Mouse (Mus musculus) hindbrain, embryonic 13.5 days (tissue): ENCODE data around the gene Gdf3. TPM values are rescaled to one million over a fixed set of nuclear protein-coding genes. Genes with fewer than 3 reads are reported as not detected.
"Not testable (repeated sequence)": the region's sequence is repeated elsewhere in the genome, so short reads cannot be mapped to it uniquely, and the experiment has no call there.

Source experiments
- ATAC-seq: fragments of 200-750 bp; cut with Nextera tagmentation; 2 replicates; pipeline ENCODE4 v1.8.0; 2017; ENCODE audit warnings: moderate TSS enrichment; ENCODE audit not compliant: low FRiP score
- H3K27ac ChIP-seq: fragments of 300-500 bp; sonication (generic); 2 replicates; pipeline ENCODE4 v1.5.1; 2015; ENCODE audit warnings: inconsistent platforms, mild to moderate bottlenecking, moderate library complexity
- H3K27me3 ChIP-seq: fragments of 300-500 bp; sonication (generic); 2 replicates; pipeline ENCODE4 v1.6.1; 2015; ENCODE audit warnings: mild to moderate bottlenecking, inconsistent platforms
- H3K36me3 ChIP-seq: fragments of 300-500 bp; sonication (generic); 2 replicates; pipeline ENCODE4 v1.6.1; 2015; ENCODE audit warnings: mild to moderate bottlenecking, inconsistent platforms
- H3K4me1 ChIP-seq: fragments of 300-500 bp; sonication (generic); replicated peaks from 2 replicates; pipeline ENCODE4 v1.6.1; 2015; ENCODE audit warnings: inconsistent platforms
- H3K4me2 ChIP-seq: fragments of 300-500 bp; sonication (generic); 2 replicates; pipeline ENCODE4 v1.6.1; 2015; ENCODE audit warnings: inconsistent platforms, mild to moderate bottlenecking, moderate library complexity
- H3K4me3 ChIP-seq: fragments of 300-500 bp; sonication (generic); 2 replicates; pipeline ENCODE4 v1.5.1; 2015; ENCODE audit warnings: mild to moderate bottlenecking, inconsistent platforms
- H3K9ac ChIP-seq: fragments of 300-500 bp; sonication (generic); 2 replicates; pipeline ENCODE4 v1.6.1; 2015; ENCODE audit warnings: mild to moderate bottlenecking, inconsistent platforms
- H3K9me3 ChIP-seq: fragments of 300-500 bp; sonication (generic); 2 replicates; pipeline ENCODE4 v1.6.1; 2016; ENCODE audit warnings: inconsistent platforms
- WGBS: fragments of 180-500 bp; shearing (Covaris S2); methylation state at CpG from one replicate; pipeline ENCODE4 v1.1.7; 2015; 5-methylcytosine and 5-hydroxymethylcytosine counted together
- polyA plus RNA-seq: library from polyadenylated mRNA; unstranded; fragments of >200 nt; fragmentation: Nextera tagmentation; extraction: Ambion mirVana; gene quantifications from 2 replicates; pipeline ENCODE4 v1.2.1, GENCODE M21; 2015

Gene Gdf3
- 0.08 TPM in 1 of 2 replicates, not detected in the other for polyA plus RNA-seq

DNA sequence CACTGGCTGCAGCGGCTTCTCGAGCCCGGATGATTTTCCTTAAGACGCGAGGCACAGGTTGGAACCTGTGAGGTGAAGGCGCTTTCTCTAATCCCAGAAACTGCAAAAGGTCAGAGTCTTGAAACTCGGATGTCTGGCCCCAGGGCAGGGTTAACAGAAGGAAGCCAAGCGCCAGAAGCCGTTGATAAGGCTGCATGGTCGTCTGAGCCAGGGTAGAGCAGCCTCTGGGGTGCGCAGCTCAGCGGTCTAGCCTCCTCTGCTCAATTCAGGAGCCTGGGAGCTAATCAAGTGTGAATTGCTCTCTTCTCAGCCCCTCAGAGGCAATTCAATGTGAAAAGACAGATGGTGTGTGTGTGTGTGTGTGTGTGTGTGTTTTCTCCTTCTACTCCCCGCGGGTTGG is at the start of gene Gdf3:
Gene Gdf3 (minus strand): TSS at position 317 of the 400 bp plus-strand sequence.
- WGBS: 64% methylated on average over 14 of the region's 14 CpGs

DNA sequence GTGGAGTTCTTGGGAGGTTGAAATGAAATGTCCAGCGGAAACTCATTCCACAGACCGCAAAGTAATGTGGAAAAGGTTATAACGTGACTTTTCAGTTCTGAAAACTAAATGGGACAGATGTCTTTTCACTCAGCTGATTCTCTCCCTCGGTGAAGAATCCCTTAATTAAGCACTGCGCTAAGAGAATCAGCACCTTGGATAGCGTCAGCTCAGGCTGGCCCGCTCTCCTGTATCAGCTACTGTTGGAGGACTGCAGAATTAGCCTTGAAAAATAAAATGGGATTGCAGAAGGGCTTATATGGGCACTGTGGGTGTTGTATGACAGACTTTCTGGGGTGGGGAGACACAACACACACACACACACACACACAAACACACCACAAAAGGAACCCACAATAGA is 49.7 kb upstream of the Gdf3 start:
- Histone ChIP-seq H3K9me3 (no peaks in the 10 kb centered on the region), H3K36me3 (no peaks in the 10 kb centered on the region), H3K27ac (no peak overlapping the region), H3K9ac (no peak overlapping the region), H3K4me1 (0 out of 2 replicates have a peak, but pooled peaks cover 7% of the 10 kb centered on the region), H3K4me3 (no peak overlapping the region), H3K27me3 (peaks cover 29% of the 10 kb centered on the region), H3K4me2 (no peak overlapping the region)
- WGBS: 23% methylated on average over 7 of the region's 7 CpGs
- no peak for ATAC-seq

More for the DNA sequence above, at the start of gene Gdf3:
- Histone ChIP-seq H3K4me1 (peaks cover 3% of the 10 kb centered on the region; the same call in 1 of the 2 replicates), H3K4me3 (no peak within 1 kb of the TSS), H3K36me3 (no peaks in the 10 kb centered on the region), H3K4me2 (no peak within 1 kb of the TSS), H3K9ac (no peak within 1 kb of the TSS), H3K9me3 (no peaks in the 10 kb centered on the region), H3K27ac (no peak within 1 kb of the TSS), H3K27me3 (no peaks in the 10 kb centered on the region)
- ATAC-seq: no peak

DNA sequence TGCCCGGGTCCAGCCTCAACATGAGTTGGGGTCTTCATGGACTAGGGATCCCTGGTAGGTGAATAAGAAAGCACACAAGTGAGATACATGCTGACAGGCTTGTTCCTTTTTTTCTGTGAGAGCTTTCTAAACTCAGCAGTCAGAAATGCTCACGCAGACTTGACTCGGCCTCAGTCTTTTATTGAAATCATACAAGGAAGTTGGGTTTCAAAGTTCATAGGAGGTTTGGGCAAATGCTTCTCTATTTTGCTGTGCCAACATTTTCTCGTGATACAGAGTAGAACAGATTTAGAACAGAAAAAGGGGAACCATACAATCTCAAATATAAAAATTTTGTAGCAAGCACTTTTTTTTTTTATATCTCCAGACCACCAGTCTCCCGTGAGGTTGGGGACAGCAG is 47.7 kb upstream of the Gdf3 start:
- peaks cover 13% of the 10 kb centered on the region; the same call in 1 of the 2 replicates for H3K27me3 ChIP-seq
- H3K9me3 ChIP-seq: no peaks in the 10 kb centered on the region
- no peak overlapping the region for H3K9ac ChIP-seq
- no peak for ATAC-seq
- no peak overlapping the region for H3K4me2 ChIP-seq
- no peaks in the 10 kb centered on the region for H3K36me3 ChIP-seq
- 0 out of 2 replicates have a peak, but pooled peaks cover under 1% of the 10 kb centered on the region for H3K4me1 ChIP-seq
- H3K27ac ChIP-seq: no peak overlapping the region
- WGBS: 83% methylated on average over 5 of the region's 5 CpGs
- H3K4me3 ChIP-seq: no peak overlapping the region

DNA sequence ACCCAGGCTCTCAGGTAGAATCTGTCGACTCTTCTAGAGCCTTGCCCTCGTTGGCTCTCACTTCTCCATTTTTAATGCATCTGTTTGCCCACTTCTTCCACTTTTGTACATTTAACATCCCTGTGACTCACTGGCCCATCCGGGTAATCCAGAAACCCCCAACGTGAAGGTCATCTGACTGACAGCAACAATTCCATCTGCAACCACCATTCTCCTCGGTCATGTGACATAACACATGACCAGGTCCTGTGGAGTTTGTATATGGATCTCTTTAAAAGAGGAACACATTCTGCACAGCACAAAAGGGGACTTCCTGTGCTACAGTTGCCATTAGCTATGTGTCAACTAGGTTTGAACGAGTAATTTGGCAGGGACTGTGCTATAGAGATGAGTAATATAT is 44.4 kb upstream of the Gdf3 start:
- WGBS: 84% methylated on average over 6 of the region's 6 CpGs
- Histone ChIP-seq H3K4me1 (no peaks in the 10 kb centered on the region), H3K4me3 (no peak overlapping the region), H3K9ac (no peak overlapping the region), H3K27me3 (no peaks in the 10 kb centered on the region), H3K4me2 (no peak overlapping the region), H3K27ac (no peak overlapping the region), H3K9me3 (no peaks in the 10 kb centered on the region), H3K36me3 (no peaks in the 10 kb centered on the region)
- no peak for ATAC-seq

DNA sequence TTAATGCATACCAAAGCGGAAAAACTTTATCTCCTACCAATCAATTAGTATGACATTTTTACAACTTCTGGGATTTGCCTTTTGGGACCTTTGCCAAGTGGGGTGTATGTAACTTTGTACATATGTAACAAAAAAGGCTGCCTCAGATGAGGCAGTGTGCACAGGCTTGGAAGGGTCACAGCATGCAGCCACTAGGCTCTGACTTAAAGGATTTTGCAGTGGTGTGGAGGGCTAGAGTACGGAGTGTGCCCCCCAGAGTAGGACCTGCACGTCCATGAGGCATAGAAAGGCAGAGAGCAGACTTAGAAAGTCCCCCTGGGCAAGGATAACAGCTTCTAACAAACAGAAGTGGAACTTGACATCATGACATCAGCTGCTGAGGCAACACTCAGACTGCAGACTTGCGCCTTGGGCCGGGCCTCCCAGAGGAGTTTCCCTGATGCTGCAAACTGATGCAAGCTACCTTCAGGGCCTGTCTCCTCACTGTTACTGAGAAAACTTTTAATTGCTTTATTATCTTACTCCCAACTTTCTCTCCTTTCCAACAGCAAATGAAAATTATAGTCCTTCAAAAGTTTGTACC is 40.6 kb upstream of the Gdf3 start:
- H3K9ac ChIP-seq: no peak overlapping the region
- H3K27me3 ChIP-seq: no peaks in the 10 kb centered on the region
- no peak for ATAC-seq
- H3K4me3 ChIP-seq: no peak overlapping the region
- H3K9me3 ChIP-seq: no peaks in the 10 kb centered on the region
- no peak overlapping the region for H3K4me2 ChIP-seq
- 79% methylated on average over 5 of the region's 5 CpGs for WGBS
- no peaks in the 10 kb centered on the region for H3K36me3 ChIP-seq
- no peak overlapping the region for H3K27ac ChIP-seq
- H3K4me1 ChIP-seq: no peaks in the 10 kb centered on the region

DNA sequence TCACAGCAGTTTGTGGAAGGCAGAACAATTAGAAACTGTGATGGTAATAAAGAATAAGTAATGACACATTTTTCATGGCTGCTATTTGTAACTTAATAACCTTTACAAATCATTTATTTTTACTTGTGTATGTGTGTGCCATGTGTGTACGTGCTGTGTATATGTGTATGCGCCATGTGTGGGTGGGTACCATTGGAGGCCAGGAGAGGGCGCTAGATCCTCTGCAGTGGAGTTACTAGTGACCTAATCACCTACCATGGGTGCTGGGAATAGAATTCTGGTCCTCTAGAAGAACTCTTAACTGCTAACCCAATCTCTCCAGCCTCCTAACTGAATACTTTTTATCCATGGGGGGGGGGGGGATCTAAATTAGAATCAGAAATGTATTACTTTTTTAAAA is 40.0 kb upstream of the Gdf3 start:
- WGBS: 83% methylated on average over 3 of the region's 3 CpGs
- H3K9me3 ChIP-seq: no peaks in the 10 kb centered on the region
- no peaks in the 10 kb centered on the region for H3K27me3 ChIP-seq
- no peaks in the 10 kb centered on the region for H3K4me1 ChIP-seq
- H3K27ac ChIP-seq: no peak overlapping the region
- no peak overlapping the region for H3K4me2 ChIP-seq
- no peak overlapping the region for H3K4me3 ChIP-seq
- no peaks in the 10 kb centered on the region for H3K36me3 ChIP-seq
- no peak overlapping the region for H3K9ac ChIP-seq
- ATAC-seq: no peak

DNA sequence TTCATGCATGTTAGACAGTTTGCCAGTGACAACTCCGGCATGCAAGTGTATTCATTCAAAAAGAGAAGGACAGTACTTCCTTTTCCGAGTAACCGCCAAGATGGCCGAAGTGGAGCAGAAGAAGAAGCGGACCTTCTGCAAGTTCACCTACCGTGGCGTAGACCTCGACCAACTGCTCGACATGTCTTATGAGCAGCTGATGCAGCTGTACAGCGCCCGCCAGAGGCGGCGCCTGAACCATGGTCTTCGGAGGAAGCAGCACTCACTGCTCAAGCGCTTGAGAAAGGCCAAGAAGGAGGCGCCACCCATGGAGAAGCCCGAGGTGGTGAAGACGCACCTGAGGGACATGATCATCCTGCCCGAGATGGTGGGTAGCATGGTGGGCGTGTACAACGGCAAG is 34.3 kb upstream of the Gdf3 start:
- not testable (repeated sequence) for H3K4me2 ChIP-seq, H3K36me3 ChIP-seq, H3K27me3 ChIP-seq, H3K27ac ChIP-seq, ATAC-seq, H3K9ac ChIP-seq, H3K4me1 ChIP-seq, H3K4me3 ChIP-seq, H3K9me3 ChIP-seq
- 91% methylated on average over 21 of the region's 21 CpGs for WGBS

DNA sequence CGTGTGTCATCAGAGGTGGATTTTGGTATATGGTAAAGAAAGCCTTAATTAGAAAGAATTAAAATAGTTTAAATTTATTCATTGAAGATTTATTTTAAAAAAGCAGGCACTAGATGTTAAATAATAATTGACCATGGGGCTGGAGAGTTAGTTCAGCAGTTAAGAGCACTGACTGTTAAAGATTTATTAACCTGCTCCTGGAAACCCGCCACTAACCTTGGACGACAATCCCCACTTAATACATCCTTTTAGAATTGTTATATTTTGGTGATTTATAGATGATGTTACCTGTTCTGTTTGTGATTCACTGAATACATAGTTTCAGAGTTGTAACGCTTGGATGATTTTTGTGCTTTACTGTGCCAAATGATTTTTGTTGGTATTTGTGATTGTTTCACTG is 27.7 kb upstream of the Gdf3 start:
- not testable (repeated sequence) for H3K9me3 ChIP-seq, H3K4me2 ChIP-seq, H3K4me3 ChIP-seq, H3K27me3 ChIP-seq, H3K27ac ChIP-seq, H3K36me3 ChIP-seq, H3K9ac ChIP-seq, ATAC-seq, H3K4me1 ChIP-seq
- WGBS: 91% methylated on average over 4 of the region's 4 CpGs

DNA sequence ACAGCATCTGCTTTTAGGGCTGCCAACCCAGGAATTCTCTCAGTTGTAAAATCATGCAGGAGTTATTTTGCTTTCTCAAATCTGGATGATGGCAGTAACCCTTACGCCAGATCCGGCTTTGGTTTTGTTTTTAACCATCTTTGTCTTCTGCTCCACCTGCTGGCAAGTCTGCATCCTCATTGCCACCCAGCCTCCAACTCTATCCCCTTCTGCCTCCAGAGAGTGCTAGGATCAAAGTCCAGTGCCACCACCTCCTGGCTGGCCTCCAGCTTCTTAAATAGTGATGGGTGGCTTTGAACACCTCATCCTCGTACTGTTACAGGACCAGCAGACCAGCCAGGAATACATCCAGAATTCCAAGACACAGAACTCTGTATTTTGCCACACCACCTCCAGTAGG is 26.8 kb upstream of the Gdf3 start:
- H3K9me3 ChIP-seq: no peaks in the 10 kb centered on the region
- WGBS: 84% methylated on average over 3 of the region's 3 CpGs
- H3K9ac ChIP-seq: no peak overlapping the region
- H3K4me3 ChIP-seq: no peak overlapping the region
- H3K4me1 ChIP-seq: no peaks in the 10 kb centered on the region
- no peak for ATAC-seq
- no peaks in the 10 kb centered on the region for H3K27me3 ChIP-seq
- H3K4me2 ChIP-seq: no peak overlapping the region
- H3K27ac ChIP-seq: no peak overlapping the region
- H3K36me3 ChIP-seq: no peaks in the 10 kb centered on the region

DNA sequence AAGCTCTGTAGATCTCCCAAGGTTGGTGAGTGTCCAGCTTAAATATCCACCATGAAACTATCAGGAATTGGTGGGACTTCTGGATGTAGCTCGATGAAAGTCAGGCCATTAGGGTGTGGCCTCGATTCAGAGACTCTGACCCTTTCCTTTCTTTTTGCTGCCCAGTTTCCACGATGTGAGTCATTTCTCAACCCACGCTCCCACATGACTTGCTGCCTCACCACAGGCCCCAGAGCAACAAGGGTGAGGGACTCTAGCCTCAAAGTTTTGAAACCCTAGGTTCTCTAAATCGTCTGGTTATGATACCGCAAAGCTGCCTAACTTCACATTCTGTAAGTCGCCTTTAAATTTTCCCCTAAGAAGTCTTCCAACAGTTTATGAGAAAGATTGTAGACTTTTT is 25.4 kb upstream of the Gdf3 start:
- Histone ChIP-seq H3K27me3 (no peaks in the 10 kb centered on the region), H3K27ac (no peak overlapping the region), H3K36me3 (no peaks in the 10 kb centered on the region), H3K4me3 (no peak overlapping the region), H3K4me2 (no peak overlapping the region), H3K4me1 (no peaks in the 10 kb centered on the region), H3K9ac (no peak overlapping the region), H3K9me3 (no peaks in the 10 kb centered on the region)
- 88% methylated on average over 7 of the region's 7 CpGs for WGBS
- ATAC-seq: no peak

DNA sequence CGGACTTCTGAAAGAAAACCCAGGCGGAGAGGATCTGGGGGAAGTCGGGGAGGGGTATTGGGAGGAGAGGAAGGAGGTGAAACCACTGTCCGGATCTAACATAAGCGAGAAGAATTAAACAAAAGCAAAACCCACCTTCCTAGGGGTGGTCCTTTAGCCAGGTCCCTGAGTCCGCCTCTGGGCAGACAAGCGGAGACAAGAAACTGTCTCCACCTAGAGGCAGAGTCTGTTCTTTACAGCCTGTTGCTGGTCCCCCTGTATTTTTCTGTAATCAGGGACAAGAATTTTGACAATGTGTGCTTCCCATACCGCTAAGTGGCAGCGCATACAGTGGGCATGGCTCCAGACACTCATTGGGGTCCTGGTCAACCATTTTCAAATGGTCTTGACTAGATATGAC is 23.5 kb upstream of the Gdf3 start:
- no peaks in the 10 kb centered on the region for H3K4me1 ChIP-seq
- H3K9me3 ChIP-seq: no peaks in the 10 kb centered on the region
- no peak overlapping the region for H3K4me2 ChIP-seq
- 50% methylated on average over 9 of the region's 9 CpGs for WGBS
- 0 out of 2 replicates have a peak, but pooled peaks cover 3% of the 10 kb centered on the region for H3K27me3 ChIP-seq
- H3K9ac ChIP-seq: no peak overlapping the region
- no peak overlapping the region for H3K4me3 ChIP-seq
- ATAC-seq: no peak
- no peak overlapping the region for H3K27ac ChIP-seq
- no peaks in the 10 kb centered on the region for H3K36me3 ChIP-seq

DNA sequence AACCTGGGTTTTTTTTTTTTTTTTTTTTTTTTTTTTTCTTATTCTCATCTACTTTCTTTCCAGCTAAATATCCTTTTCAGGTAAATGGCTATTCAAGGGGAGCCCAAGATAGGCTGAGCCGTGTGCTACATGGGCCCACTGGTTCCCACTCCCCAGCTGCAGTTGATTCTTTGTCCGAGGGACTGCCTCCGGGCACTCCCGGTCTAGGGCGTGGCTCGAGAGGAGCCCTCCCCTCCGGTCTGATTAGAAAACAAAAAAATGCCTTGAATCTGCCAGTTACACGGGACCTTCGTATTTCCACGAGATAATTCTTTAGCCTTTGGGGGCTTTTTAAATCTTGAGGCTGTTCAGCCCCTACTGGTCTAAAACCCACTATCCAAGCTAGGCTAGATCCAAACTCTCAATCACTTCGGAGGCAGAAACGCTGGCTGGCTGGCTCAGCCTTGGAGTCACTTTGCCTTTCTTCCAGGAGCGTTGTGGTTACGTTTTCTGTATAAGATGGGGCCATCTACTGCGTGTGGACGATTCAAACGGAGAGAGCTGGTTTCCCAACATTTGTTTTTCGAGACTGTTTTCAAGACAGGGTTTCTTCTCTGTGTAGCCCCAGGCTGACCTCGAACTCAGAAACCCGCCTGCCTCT is 17.7 kb upstream of the Gdf3 start:
- Histone ChIP-seq H3K4me3 (0 out of 2 replicates have a peak overlapping the region, but pooled peaks have one; percentile 9), H3K9ac (no peak overlapping the region), H3K27me3 (0 out of 2 replicates have a peak, but pooled peaks cover 6% of the 10 kb centered on the region), H3K4me1 (no peaks in the 10 kb centered on the region; the same call in 1 of the 2 replicates), H3K9me3 (no peaks in the 10 kb centered on the region), H3K4me2 (peak overlapping the region; percentile 30; the same call in 1 of the 2 replicates), H3K27ac (no peak overlapping the region), H3K36me3 (no peaks in the 10 kb centered on the region)
- 36% methylated on average over 20 of the region's 20 CpGs for WGBS
- no peak for ATAC-seq

DNA sequence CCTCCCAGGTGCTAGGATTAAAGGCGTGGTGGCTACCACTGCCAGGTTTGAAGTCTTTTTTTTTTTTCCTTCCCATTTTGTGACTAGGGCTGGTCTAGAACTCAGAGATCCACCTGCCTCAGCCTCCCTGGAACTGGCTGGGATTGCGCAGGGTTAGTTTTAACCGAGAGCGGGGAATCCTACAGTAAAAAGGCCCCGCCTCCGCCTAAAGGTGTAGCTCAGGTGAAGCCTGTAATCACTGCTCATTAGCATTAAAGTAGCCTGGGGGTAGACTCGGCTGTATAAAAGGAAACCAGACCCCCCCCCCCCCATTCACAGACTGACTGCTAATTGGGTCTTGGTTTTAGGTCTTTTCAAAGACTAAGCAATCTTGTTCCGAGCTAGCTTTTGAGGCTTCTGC is 16.2 kb upstream of the Gdf3 start, which contains the start of gene Dppa3:
Gene Dppa3 (plus strand): TSS at position 301 of the 400 bp plus-strand sequence.
- Histone ChIP-seq H3K9ac (no peak within 1 kb of the TSS), H3K4me3 (no peak within 1 kb of the TSS), H3K4me1 (no peaks in the 10 kb centered on the region; the same call in 1 of the 2 replicates), H3K27me3 (0 out of 2 replicates have a peak, but pooled peaks cover 6% of the 10 kb centered on the region), H3K36me3 (no peaks in the 10 kb centered on the region), H3K9me3 (no peaks in the 10 kb centered on the region), H3K27ac (no peak within 1 kb of the TSS), H3K4me2 (no peak within 1 kb of the TSS)
- 95% methylated on average over 8 of the region's 8 CpGs for WGBS
- ATAC-seq: no peak
